Mouse (Mus musculus) small intestine, adult 2 months (tissue): ENCODE measurements around the gene Clec1a. TPM values are rescaled to one million over a fixed set of nuclear protein-coding genes. Genes with fewer than 3 reads are reported as not detected.
"Not testable (repeated sequence)": the region's sequence is repeated elsewhere in the genome, so short reads cannot be mapped to it uniquely, and the experiment has no call there.

Experiments
- H3K27ac ChIP-seq: fragments of 200-500 bp; 2 replicates; pipeline ENCODE4 v1.5.1; 2012; ENCODE audit warnings: low read depth, low read length, control low read depth, inconsistent platforms; ENCODE audit not compliant: insufficient read depth
- H3K27me3 ChIP-seq: fragments of 200-500 bp; 2 replicates; pipeline ENCODE4 v1.6.1; 2012; ENCODE audit warnings: mild to moderate bottlenecking, moderate library complexity, low read length, inconsistent platforms; ENCODE audit not compliant: control insufficient read depth, insufficient read depth
- H3K36me3 ChIP-seq: fragments of 200-500 bp; 2 replicates; pipeline ENCODE4 v1.6.1; 2012; ENCODE audit warnings: mild to moderate bottlenecking, low read length, control low read depth, inconsistent platforms; ENCODE audit not compliant: control insufficient read depth, insufficient read depth
- H3K4me1 ChIP-seq: fragments of 200-500 bp; 2 replicates; pipeline ENCODE4 v1.6.1; 2012; ENCODE audit warnings: low read length, inconsistent platforms, mixed read lengths; ENCODE audit not compliant: control insufficient read depth, insufficient read depth, insufficient read length
- H3K4me3 ChIP-seq: fragments of 200-500 bp; 2 replicates; pipeline ENCODE4 v1.5.1; 2012; ENCODE audit warnings: low read depth, mild to moderate bottlenecking, control low read depth, inconsistent platforms, low read length, moderate library complexity
- CTCF ChIP-seq: fragments of 200-500 bp; IDR thresholded peaks from 2 replicates; pipeline ENCODE4 v1.5.1; 2012; ENCODE audit warnings: low read depth, mild to moderate bottlenecking, control low read depth, inconsistent platforms, low read length, moderate library complexity, mixed read lengths; ENCODE audit not compliant: insufficient replicate concordance, insufficient read length; ENCODE audit errors: extremely low read depth
- POLR2A ChIP-seq: fragments of 200-500 bp; IDR thresholded peaks from 2 replicates; pipeline ENCODE4 v1.6.1; 2012; ENCODE audit warnings: low read depth, mild to moderate bottlenecking, control low read depth, inconsistent platforms, low read length, moderate library complexity
- WGBS: fragments of 180-500 bp; shearing (Covaris S2); methylation state at CpG from one replicate; pipeline ENCODE4 v1.1.7; 2018; 5-methylcytosine and 5-hydroxymethylcytosine counted together
- polyA plus RNA-seq: library from polyadenylated mRNA; depleted of rRNA; stranded (reverse); fragments of >200 nt; gene quantifications from 2 replicates; pipeline ENCODE4 v1.2.3, GENCODE M21; 2012; rRNA removed

The Clec1a gene
- 0.24 and 0.25 TPM in 2 replicates for polyA plus RNA-seq

- no peaks in the 10 kb centered on the region for H3K27me3 ChIP-seq
- no peaks in the 10 kb centered on the region for H3K36me3 ChIP-seq
- TF ChIP-seq CTCF (no peak), POLR2A (no peak)
- WGBS, result 55% methylated on average over 13 of the region's 13 CpGs
- peak within 1 kb of the TSS; percentile 61; the same call in 1 of the 2 replicates for H3K27ac ChIP-seq
- H3K4me3 ChIP-seq, result peak within 1 kb of the TSS; percentile 26
- no peaks in the 10 kb centered on the region for H3K4me1 ChIP-seq
These were observed at the start of gene Clec1a for GRCm38 (mm10) chr6:129451411-129452039. Clec1a (minus strand) TSS chr6:129452000.

GRCm38 (mm10) chr6:129499516-129499915, 47.7 kb upstream of the Clec1a start:
- H3K36me3 ChIP-seq, H3K27me3 ChIP-seq, H3K4me3 ChIP-seq, H3K4me1 ChIP-seq, H3K27ac ChIP-seq: not testable (repeated sequence)
- 85% methylated on average over 1 of the region's 1 CpGs for WGBS

GRCm38 (mm10) chr6:129497345-129498218, 45.8 kb upstream of the Clec1a start:
- WGBS, result 81% methylated on average over 3 of the region's 3 CpGs
- TF ChIP-seq CTCF (no peak), POLR2A (no peak)
- Histone ChIP-seq H3K27ac (no peak overlapping the region), H3K27me3 (no peaks in the 10 kb centered on the region), H3K4me3 (no peak overlapping the region), H3K4me1 (no peaks in the 10 kb centered on the region), H3K36me3 (no peaks in the 10 kb centered on the region)

DNA sequence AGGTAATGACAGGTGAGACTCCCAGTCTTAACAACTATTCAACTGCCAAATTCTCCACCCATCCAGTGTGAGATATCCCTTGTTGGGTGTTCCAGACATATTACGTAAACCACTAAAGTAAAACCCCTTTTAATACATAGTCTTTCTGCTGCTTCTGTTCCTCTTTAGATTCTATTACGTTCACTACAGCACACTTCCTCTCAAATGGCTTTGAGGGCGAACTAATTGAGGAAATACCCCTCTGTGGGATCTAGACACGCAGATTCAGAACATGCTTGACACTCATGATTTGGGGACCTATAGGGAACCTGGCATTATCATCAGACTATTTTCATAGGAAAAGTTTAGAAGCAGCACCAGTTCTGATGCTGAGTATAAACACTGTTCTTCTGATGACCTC, 43.1 kb upstream of the Clec1a start:
- no peaks in the 10 kb centered on the region for H3K4me1 ChIP-seq
- no peaks in the 10 kb centered on the region for H3K27me3 ChIP-seq
- TF ChIP-seq CTCF (no peak), POLR2A (no peak)
- H3K4me3 ChIP-seq, result no peak overlapping the region
- 75% methylated on average over 4 of the region's 4 CpGs for WGBS
- H3K27ac ChIP-seq, result no peak overlapping the region
- H3K36me3 ChIP-seq, result no peaks in the 10 kb centered on the region

DNA sequence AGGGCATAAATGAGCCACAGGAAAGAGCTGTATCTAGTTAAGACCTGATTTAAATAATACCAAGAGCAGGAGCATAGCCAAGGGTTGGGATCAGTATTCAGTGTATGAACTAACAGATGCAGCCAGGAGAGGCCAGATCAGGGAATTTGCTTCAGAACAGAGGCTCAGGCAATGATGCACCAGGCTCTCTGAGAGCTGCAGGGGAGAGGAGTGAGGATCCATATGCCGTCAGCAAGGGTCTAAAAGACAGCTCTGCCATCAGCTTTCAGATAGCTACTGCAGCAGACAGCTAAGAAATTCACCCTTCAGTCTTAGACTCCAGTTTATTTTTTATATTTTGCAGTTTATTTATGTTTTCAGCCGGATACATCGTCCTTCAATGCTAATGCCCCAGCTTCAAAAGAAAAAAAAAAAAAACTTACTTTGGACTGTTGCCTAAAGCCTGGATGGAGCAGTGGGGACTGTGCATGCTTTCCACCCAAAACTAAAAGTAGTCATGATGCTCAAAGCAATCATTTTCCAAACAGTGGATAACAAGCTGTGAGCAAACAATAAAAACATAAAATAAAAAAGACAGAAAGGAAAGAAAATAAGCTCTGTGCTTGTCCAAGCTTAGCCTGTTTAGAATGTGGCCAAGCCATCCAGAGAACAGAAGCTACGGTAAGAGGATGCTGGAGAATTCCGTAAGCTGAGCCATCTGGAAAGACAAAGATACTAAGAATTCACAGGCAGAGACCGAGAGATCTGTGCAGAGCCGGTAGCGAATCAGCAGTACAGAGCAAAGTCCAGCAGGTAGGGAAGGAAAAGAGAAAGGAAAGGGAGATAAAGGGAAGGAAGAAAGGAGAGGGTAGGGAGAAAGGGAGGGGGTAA, 28.5 kb upstream of the Clec1a start:
- Histone ChIP-seq H3K27me3 (no peaks in the 10 kb centered on the region; the same call in 1 of the 2 replicates), H3K4me1 (no peaks in the 10 kb centered on the region), H3K4me3 (no peak overlapping the region), H3K36me3 (no peaks in the 10 kb centered on the region), H3K27ac (no peak overlapping the region)
- TF ChIP-seq CTCF (no peak), POLR2A (no peak)
- WGBS, result 40% methylated on average over 8 of the region's 8 CpGs

- H3K36me3 ChIP-seq, result no peaks in the 10 kb centered on the region
- no peaks in the 10 kb centered on the region; the same call in 1 of the 2 replicates for H3K27me3 ChIP-seq
- H3K27ac ChIP-seq, result no peak overlapping the region
- H3K4me1 ChIP-seq, result no peaks in the 10 kb centered on the region
- TF ChIP-seq POLR2A (no peak), CTCF (no peak)
- H3K4me3 ChIP-seq, result no peak overlapping the region
- WGBS, result 28% methylated on average over 13 of the region's 13 CpGs
These were observed 24.8 kb upstream of the Clec1a start for GRCm38 (mm10) chr6:129476404-129477126.
